Mouse (Mus musculus) intestine, postnatal 0 days (tissue): Measurements from ENCODE around the gene Pga5. TPM values are rescaled to one million over a fixed set of nuclear protein-coding genes. Genes with fewer than 3 reads are reported as not detected.
A peak's percentile ranks its signal among the peaks of the same experiment; 100 is the strongest.

ENCODE experiments used
- ATAC-seq: fragments of 200-750 bp; cut with Nextera tagmentation; 2 replicates; pipeline ENCODE4 v1.8.0; 2017; ENCODE audit warnings: mild to moderate bottlenecking, moderate TSS enrichment, moderate library complexity
- H3K27ac ChIP-seq: fragments of 300-500 bp; sonication (generic); 2 replicates; pipeline ENCODE4 v1.5.1; 2014; ENCODE audit warnings: mild to moderate bottlenecking, low read depth, low read length, moderate library complexity
- H3K27me3 ChIP-seq: fragments of 300-500 bp; sonication (generic); replicated peaks from 2 replicates; pipeline ENCODE4 v1.6.1; 2014; ENCODE audit warnings: low read length, mixed read lengths; ENCODE audit not compliant: control insufficient read depth, insufficient read depth
- H3K36me3 ChIP-seq: fragments of 300-500 bp; sonication (generic); 2 replicates; pipeline ENCODE4 v1.6.1; 2014; ENCODE audit warnings: mild to moderate bottlenecking, moderate library complexity; ENCODE audit not compliant: control insufficient read depth, insufficient read depth
- H3K4me1 ChIP-seq: fragments of 300-500 bp; sonication (generic); replicated peaks from 2 replicates; pipeline ENCODE4 v1.6.1; 2014; ENCODE audit warnings: antibody characterized with exemption, low read length, mixed read lengths; ENCODE audit not compliant: control insufficient read depth, insufficient read depth
- H3K4me2 ChIP-seq: fragments of 300-500 bp; sonication (generic); replicated peaks from 2 replicates; pipeline ENCODE4 v1.6.1; 2014; ENCODE audit warnings: low read depth, mild to moderate bottlenecking, moderate library complexity
- H3K4me3 ChIP-seq: fragments of 300-500 bp; sonication (generic); 2 replicates; pipeline ENCODE4 v1.5.1; 2014; ENCODE audit warnings: low read depth, low read length
- H3K9ac ChIP-seq: fragments of 300-500 bp; sonication (generic); 2 replicates; pipeline ENCODE4 v1.6.1; 2014; ENCODE audit warnings: mild to moderate bottlenecking, low read depth, low read length
- H3K9me3 ChIP-seq: fragments of 300-500 bp; sonication (generic); 2 replicates; pipeline ENCODE4 v1.6.1; 2016; ENCODE audit warnings: mixed run types; ENCODE audit not compliant: control insufficient read depth
- CTCF ChIP-seq: sonication (generic); IDR thresholded peaks from 2 replicates; pipeline ENCODE4 v1.5.1; 2016; ENCODE audit warnings: low read depth, mild to moderate bottlenecking, control low read depth, antibody characterized with exemption, moderate library complexity
- WGBS: fragments of 180-500 bp; shearing (Covaris S2); extraction: QIAGEN DNeasy Blood & Tissue Kit; methylation state at CpG from one replicate; pipeline ENCODE4 v1.1.7; 2014; 5-methylcytosine and 5-hydroxymethylcytosine counted together
- polyA plus RNA-seq: library from polyadenylated mRNA; unstranded; fragments of >200 nt; fragmentation: Nextera tagmentation; extraction: Ambion mirVana; gene quantifications from 2 replicates; pipeline ENCODE4 v1.2.1, GENCODE M21; 2015

Pga5 gene
- polyA plus RNA-seq, 1 experiment from 2014 or later: 5.0 TPM

DNA sequence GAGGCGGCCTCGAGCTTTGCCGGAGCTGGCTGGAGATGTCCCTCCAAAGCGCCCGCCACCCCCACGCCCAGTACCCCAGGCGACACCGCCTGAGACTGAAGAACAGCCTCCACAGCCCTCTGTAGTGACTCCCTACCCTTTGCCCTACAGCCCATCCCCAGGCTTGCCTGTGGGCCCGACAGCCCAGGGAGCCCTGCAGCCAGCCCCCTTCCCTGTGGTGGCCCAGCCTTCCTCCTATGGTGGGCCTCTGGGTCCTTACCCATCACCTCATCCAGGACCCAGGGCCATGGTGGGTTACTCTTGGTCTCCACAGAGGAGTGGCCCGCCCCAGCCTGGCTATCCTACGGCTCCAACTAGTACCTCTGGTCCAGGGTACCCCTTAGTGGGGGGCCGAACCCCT lies 34.8 kb upstream of the Pga5 start:
- Histone ChIP-seq H3K27ac (no peak overlapping the region), H3K4me1 (no peaks in the 10 kb centered on the region), H3K9me3 (no peaks in the 10 kb centered on the region), H3K27me3 (no peaks in the 10 kb centered on the region), H3K4me3 (no peak overlapping the region), H3K9ac (no peak overlapping the region), H3K36me3 (peaks cover 56% of the 10 kb centered on the region), H3K4me2 (no peak overlapping the region)
- no peak for ATAC-seq
- no peak for TF ChIP-seq CTCF
- 96% methylated on average over 12 of the region's 12 CpGs for WGBS

DNA sequence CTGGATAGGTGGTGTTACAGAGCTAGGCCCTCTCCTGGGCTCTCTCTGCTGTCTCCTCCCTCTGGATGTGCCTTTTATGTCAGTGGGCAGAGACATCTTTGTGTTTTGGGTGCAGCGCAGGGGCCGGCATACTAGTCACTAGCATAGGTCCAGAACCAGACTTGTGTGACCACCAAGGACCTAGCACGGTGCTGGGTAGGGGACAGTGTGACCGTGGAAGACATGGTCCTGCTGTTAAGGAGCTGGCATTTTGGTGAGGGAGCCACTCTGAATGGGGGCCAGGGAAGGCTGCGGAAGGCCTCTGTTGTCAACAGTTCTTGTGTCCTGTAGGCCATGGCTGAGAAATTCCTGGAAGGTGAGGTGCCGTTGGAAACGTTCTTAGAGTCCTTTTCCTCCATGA lies 34.3 kb upstream of the Pga5 start:
- H3K9ac ChIP-seq: no peak overlapping the region
- ATAC-seq: no peak
- TF ChIP-seq CTCF: no peak
- H3K36me3 ChIP-seq: peaks cover 60% of the 10 kb centered on the region
- WGBS: 89% methylated on average over 7 of the region's 7 CpGs
- H3K4me2 ChIP-seq: no peak overlapping the region
- H3K27ac ChIP-seq: no peak overlapping the region
- no peaks in the 10 kb centered on the region for H3K27me3 ChIP-seq
- no peak overlapping the region for H3K4me3 ChIP-seq
- H3K4me1 ChIP-seq: no peaks in the 10 kb centered on the region
- H3K9me3 ChIP-seq: no peaks in the 10 kb centered on the region

DNA sequence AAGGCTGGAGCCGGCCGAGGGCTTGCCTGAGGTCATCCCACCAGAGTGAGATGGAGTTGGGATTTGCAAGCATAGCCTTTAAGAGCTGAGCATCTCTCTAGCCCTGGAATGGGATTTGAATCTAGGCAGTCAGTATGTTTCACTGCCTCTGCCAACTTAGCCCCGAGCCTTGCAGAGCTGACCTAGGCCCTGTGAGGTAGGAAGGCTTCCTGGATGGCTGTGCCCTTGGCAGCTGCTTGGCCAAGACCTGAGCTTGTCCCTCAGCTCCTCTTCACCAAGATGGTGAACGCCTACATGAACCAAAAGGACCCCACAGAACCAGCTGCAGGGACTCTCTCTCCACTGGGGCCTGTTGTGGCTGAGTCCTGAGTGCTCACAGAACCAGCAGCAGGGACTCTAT lies 32.9 kb upstream of the Pga5 start:
- H3K27me3 ChIP-seq: no peaks in the 10 kb centered on the region
- H3K36me3 ChIP-seq: peaks cover 67% of the 10 kb centered on the region
- no peak for TF ChIP-seq CTCF
- 94% methylated on average over 4 of the region's 4 CpGs for WGBS
- no peak overlapping the region for H3K27ac ChIP-seq
- no peak overlapping the region for H3K4me3 ChIP-seq
- no peak overlapping the region for H3K9ac ChIP-seq
- ATAC-seq: no peak
- H3K9me3 ChIP-seq: no peaks in the 10 kb centered on the region
- H3K4me1 ChIP-seq: no peaks in the 10 kb centered on the region
- H3K4me2 ChIP-seq: no peak overlapping the region

DNA sequence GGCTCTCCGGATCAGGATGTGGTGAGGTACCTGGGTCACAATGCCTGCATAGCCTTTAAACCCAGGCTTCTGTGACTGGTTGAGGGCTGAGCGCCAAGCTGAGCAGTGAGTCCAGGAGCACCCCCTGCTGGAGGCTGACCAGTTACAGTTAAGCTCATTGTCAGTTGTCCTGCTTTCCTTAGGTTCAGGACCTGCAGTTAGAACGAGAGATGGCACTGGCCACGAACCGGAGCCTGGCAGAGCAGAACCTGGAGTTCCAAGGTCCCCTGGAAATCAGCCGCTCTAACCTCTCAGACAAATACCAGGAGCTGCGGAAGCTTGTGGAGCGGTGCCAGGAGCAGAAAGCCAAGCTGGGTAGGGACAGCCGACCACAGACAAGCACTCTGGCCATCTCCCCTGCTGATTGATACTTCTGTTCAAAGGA lies 32.2 kb upstream of the Pga5 start:
- no peaks in the 10 kb centered on the region for H3K9me3 ChIP-seq
- H3K4me3 ChIP-seq: no peak overlapping the region
- peaks cover 67% of the 10 kb centered on the region for H3K36me3 ChIP-seq
- H3K4me1 ChIP-seq: no peaks in the 10 kb centered on the region
- no peak overlapping the region for H3K9ac ChIP-seq
- no peak overlapping the region for H3K4me2 ChIP-seq
- 0 out of 2 replicates have a peak, but pooled peaks have one; percentile 23 for ATAC-seq
- H3K27me3 ChIP-seq: no peaks in the 10 kb centered on the region
- TF ChIP-seq CTCF: peak; percentile 81
- peak overlapping the region; percentile 41; the same call in 1 of the 2 replicates for H3K27ac ChIP-seq
- 75% methylated on average over 9 of the region's 9 CpGs for WGBS

DNA sequence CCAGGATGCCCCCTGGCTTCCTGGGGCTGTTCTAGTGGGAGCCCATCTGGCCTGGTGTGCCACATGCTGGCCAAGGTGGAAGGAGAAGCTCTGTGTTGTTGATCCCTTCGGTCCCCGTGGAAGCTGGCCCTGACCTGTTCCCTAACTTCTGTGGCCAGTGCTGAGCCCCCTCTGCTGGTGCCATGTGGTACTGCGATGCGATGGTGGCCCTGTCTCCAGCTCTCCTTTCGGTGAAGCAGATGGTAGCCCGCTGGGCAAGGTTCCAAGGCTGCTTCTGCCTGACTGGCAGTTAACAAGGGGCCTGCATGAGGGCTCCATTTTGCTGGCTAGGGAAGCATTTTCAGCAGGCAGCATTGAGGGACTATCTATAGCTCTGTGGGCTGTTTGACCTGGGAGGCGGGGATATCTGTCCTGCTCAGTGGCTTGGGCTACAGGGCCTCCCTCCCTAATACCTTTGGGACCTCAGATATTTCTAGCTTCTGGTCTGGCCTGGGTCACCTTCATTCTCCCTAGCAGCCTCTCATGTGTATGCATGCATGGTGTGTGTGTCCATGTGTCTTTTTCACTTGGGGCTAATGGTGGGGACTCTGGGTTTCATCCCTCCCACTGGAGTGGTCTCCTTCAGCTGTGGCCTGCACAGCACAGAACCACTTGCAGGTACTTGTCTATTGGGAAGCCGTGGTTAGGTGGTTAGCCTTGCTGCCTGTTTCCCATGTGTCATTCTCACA lies 31.7 kb upstream of the Pga5 start:
- no peaks in the 10 kb centered on the region for H3K9me3 ChIP-seq
- no peaks in the 10 kb centered on the region for H3K27me3 ChIP-seq
- peak; percentile 66 for ATAC-seq
- H3K4me1 ChIP-seq: no peaks in the 10 kb centered on the region
- 24% methylated on average over 8 of the region's 8 CpGs for WGBS
- TF ChIP-seq CTCF: peak; percentile 99
- peak overlapping the region; percentile 15; the same call in 1 of the 2 replicates for H3K27ac ChIP-seq
- H3K4me3 ChIP-seq: no peak overlapping the region
- no peak overlapping the region for H3K9ac ChIP-seq
- H3K36me3 ChIP-seq: peaks cover 67% of the 10 kb centered on the region
- H3K4me2 ChIP-seq: no peak overlapping the region

DNA sequence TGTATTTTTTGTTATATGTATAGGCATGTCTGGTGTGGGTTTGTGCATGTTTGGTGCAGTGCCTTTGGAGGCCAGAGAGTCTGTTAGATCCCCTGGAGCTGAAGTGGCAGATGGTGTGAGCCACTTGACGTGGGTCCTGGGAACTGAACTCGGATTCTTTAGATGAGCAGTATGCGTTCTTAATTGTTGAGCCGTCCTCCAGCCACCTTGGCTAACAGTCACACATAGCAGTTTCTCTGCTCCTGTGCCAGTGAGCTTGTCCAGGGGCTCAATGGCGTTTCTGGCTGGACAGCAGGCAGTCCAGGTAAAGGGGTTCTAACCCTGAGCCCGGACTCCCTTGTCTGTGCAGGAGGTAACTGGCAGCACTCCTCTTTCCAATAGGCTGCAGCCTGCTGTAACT lies 31.0 kb upstream of the Pga5 start:
- Histone ChIP-seq H3K36me3 (peaks cover 61% of the 10 kb centered on the region), H3K9me3 (no peaks in the 10 kb centered on the region), H3K4me1 (no peaks in the 10 kb centered on the region), H3K9ac (no peak overlapping the region), H3K27ac (peak overlapping the region; percentile 15; the same call in 1 of the 2 replicates), H3K27me3 (no peaks in the 10 kb centered on the region), H3K4me2 (no peak overlapping the region), H3K4me3 (no peak overlapping the region)
- ATAC-seq: no peak
- WGBS: 82% methylated on average over 6 of the region's 6 CpGs
- no peak for TF ChIP-seq CTCF
